Mouse (Mus musculus): ENCODE measurements around the gene Fam122a. TPM values are rescaled to one million over a fixed set of nuclear protein-coding genes. Genes with fewer than 3 reads are reported as not detected.

Fam122a gene
- polyA plus RNA-seq, 1 experiment from 2014 or later, result 58.6 TPM

GRCm38 (mm10) chr19:24499291-24499690 is 22.1 kb upstream of the Fam122a start:
- Histone ChIP-seq H3K9me3 (ENCODE audit: control insufficient read depth, low read length) (no peaks in the 10 kb centered on the region), H3K9ac (ENCODE audit: low read length) (no peak overlapping the region), H3K27ac (ENCODE audit: low read depth, low read length) (no peak overlapping the region), H3K36me3 (ENCODE audit: control insufficient read depth, insufficient read depth, low read length) (no peaks in the 10 kb centered on the region), H3K4me3 (ENCODE audit: low read depth, low read length) (no peak overlapping the region), H3K4me1 (replicated peaks; ENCODE audit: control insufficient read depth, insufficient read depth, low read length) (no peaks in the 10 kb centered on the region), H3K27me3 (ENCODE audit: control insufficient read depth, insufficient read depth, low read length) (no peaks in the 10 kb centered on the region), H3K4me2 (ENCODE audit: low read depth, low read length, severe bottlenecking) (no peak overlapping the region)
- ATAC-seq (replicated peaks; ENCODE audit: low FRiP score), result no peak
- DNase-seq (ENCODE audit: low spot score), result no peak
- WGBS, result 78% methylated on average over 3 of the region's 3 CpGs

- H3K4me1 ChIP-seq (replicated peaks; ENCODE audit: control insufficient read depth, insufficient read depth, low read length), result no peaks in the 10 kb centered on the region
- no peak for DNase-seq (ENCODE audit: low spot score)
- 90% methylated on average over 4 of the region's 4 CpGs for WGBS
- H3K27me3 ChIP-seq (ENCODE audit: control insufficient read depth, insufficient read depth, low read length), result no peaks in the 10 kb centered on the region
- no peaks in the 10 kb centered on the region for H3K9me3 ChIP-seq (ENCODE audit: control insufficient read depth, low read length)
- ATAC-seq (replicated peaks; ENCODE audit: low FRiP score), result no peak
- H3K4me3 ChIP-seq (ENCODE audit: low read depth, low read length), result no peak overlapping the region
- no peaks in the 10 kb centered on the region for H3K36me3 ChIP-seq (ENCODE audit: control insufficient read depth, insufficient read depth, low read length)
- no peak overlapping the region for H3K27ac ChIP-seq (ENCODE audit: low read depth, low read length)
- no peak overlapping the region for H3K4me2 ChIP-seq (ENCODE audit: low read depth, low read length, severe bottlenecking)
- no peak overlapping the region for H3K9ac ChIP-seq (ENCODE audit: low read length)
Measured at GRCm38 (mm10) chr19:24493887-24494286, 16.7 kb upstream of the Fam122a start.

- DNase-seq (ENCODE audit: low spot score) (no peak), ATAC-seq (replicated peaks; ENCODE audit: low FRiP score) (no peak)
- no peaks in the 10 kb centered on the region for H3K27me3 ChIP-seq (ENCODE audit: control insufficient read depth, insufficient read depth, low read length)
- no peak overlapping the region for H3K4me3 ChIP-seq (ENCODE audit: low read depth, low read length)
- H3K36me3 ChIP-seq (ENCODE audit: control insufficient read depth, insufficient read depth, low read length), result no peaks in the 10 kb centered on the region
- no peak overlapping the region for H3K9ac ChIP-seq (ENCODE audit: low read length)
- no peaks in the 10 kb centered on the region for H3K4me1 ChIP-seq (replicated peaks; ENCODE audit: control insufficient read depth, insufficient read depth, low read length)
- no peak overlapping the region for H3K27ac ChIP-seq (ENCODE audit: low read depth, low read length)
- 16% methylated on average over 3 of the region's 3 CpGs for WGBS
- no peak overlapping the region for H3K4me2 ChIP-seq (ENCODE audit: low read depth, low read length, severe bottlenecking)
- H3K9me3 ChIP-seq (ENCODE audit: control insufficient read depth, low read length), result no peaks in the 10 kb centered on the region
Measured at GRCm38 (mm10) chr19:24491824-24492223, 14.7 kb upstream of the Fam122a start.

GRCm38 (mm10) chr19:24490275-24490674 is 13.1 kb upstream of the Fam122a start:
- H3K27ac ChIP-seq (ENCODE audit: low read depth, low read length), result no peak overlapping the region
- no peaks in the 10 kb centered on the region for H3K9me3 ChIP-seq (ENCODE audit: control insufficient read depth, low read length)
- no peaks in the 10 kb centered on the region for H3K27me3 ChIP-seq (ENCODE audit: control insufficient read depth, insufficient read depth, low read length)
- no peaks in the 10 kb centered on the region for H3K36me3 ChIP-seq (ENCODE audit: control insufficient read depth, insufficient read depth, low read length)
- no peaks in the 10 kb centered on the region for H3K4me1 ChIP-seq (replicated peaks; ENCODE audit: control insufficient read depth, insufficient read depth, low read length)
- no peak overlapping the region for H3K9ac ChIP-seq (ENCODE audit: low read length)
- H3K4me3 ChIP-seq (ENCODE audit: low read depth, low read length), result no peak overlapping the region
- no peak for DNase-seq (ENCODE audit: low spot score)
- WGBS, result 77% methylated on average over 5 of the region's 5 CpGs
- ATAC-seq (replicated peaks; ENCODE audit: low FRiP score), result no peak
- no peak overlapping the region for H3K4me2 ChIP-seq (ENCODE audit: low read depth, low read length, severe bottlenecking)

GRCm38 (mm10) chr19:24486433-24487296 is 9.5 kb upstream of the Fam122a start:
- Histone ChIP-seq H3K27me3 (ENCODE audit: control insufficient read depth, insufficient read depth, low read length) (no peaks in the 10 kb centered on the region), H3K36me3 (ENCODE audit: control insufficient read depth, insufficient read depth, low read length) (no peaks in the 10 kb centered on the region), H3K4me2 (ENCODE audit: low read depth, low read length, severe bottlenecking) (no peak overlapping the region), H3K9ac (ENCODE audit: low read length) (no peak overlapping the region), H3K4me1 (replicated peaks; ENCODE audit: control insufficient read depth, insufficient read depth, low read length) (0 out of 2 replicates have a peak, but pooled peaks cover 1% of the 10 kb centered on the region), H3K4me3 (ENCODE audit: low read depth, low read length) (no peak overlapping the region), H3K27ac (ENCODE audit: low read depth, low read length) (no peak overlapping the region), H3K9me3 (ENCODE audit: control insufficient read depth, low read length) (no peaks in the 10 kb centered on the region)
- WGBS, result 79% methylated on average over 8 of the region's 8 CpGs
- ATAC-seq (replicated peaks; ENCODE audit: low FRiP score), result no peak
- DNase-seq (ENCODE audit: low spot score), result no peak

- WGBS, result 20% methylated on average over 4 of the region's 4 CpGs
- DNase-seq (ENCODE audit: low spot score) (no peak), ATAC-seq (replicated peaks; ENCODE audit: low FRiP score) (peak; percentile 66)
- H3K4me1 ChIP-seq (replicated peaks; ENCODE audit: control insufficient read depth, insufficient read depth, low read length), result 0 out of 2 replicates have a peak, but pooled peaks cover 1% of the 10 kb centered on the region
- H3K9ac ChIP-seq (ENCODE audit: low read length), result no peak overlapping the region
- H3K27me3 ChIP-seq (ENCODE audit: control insufficient read depth, insufficient read depth, low read length), result no peaks in the 10 kb centered on the region
- H3K4me2 ChIP-seq (ENCODE audit: low read depth, low read length, severe bottlenecking), result no peak overlapping the region
- H3K27ac ChIP-seq (ENCODE audit: low read depth, low read length), result no peak overlapping the region
- H3K36me3 ChIP-seq (ENCODE audit: control insufficient read depth, insufficient read depth, low read length), result no peaks in the 10 kb centered on the region
- no peaks in the 10 kb centered on the region for H3K9me3 ChIP-seq (ENCODE audit: control insufficient read depth, low read length)
- no peak overlapping the region for H3K4me3 ChIP-seq (ENCODE audit: low read depth, low read length)
Measured at GRCm38 (mm10) chr19:24484612-24485194, 7.5 kb upstream of the Fam122a start.

- Histone ChIP-seq H3K9me3 (ENCODE audit: control insufficient read depth, low read length) (no peaks in the 10 kb centered on the region), H3K4me3 (ENCODE audit: low read depth, low read length) (no peak overlapping the region), H3K27me3 (ENCODE audit: control insufficient read depth, insufficient read depth, low read length) (no peaks in the 10 kb centered on the region), H3K9ac (ENCODE audit: low read length) (no peak overlapping the region), H3K27ac (ENCODE audit: low read depth, low read length) (no peak overlapping the region), H3K4me2 (ENCODE audit: low read depth, low read length, severe bottlenecking) (no peak overlapping the region), H3K4me1 (replicated peaks; ENCODE audit: control insufficient read depth, insufficient read depth, low read length) (0 out of 2 replicates have a peak, but pooled peaks cover 1% of the 10 kb centered on the region), H3K36me3 (ENCODE audit: control insufficient read depth, insufficient read depth, low read length) (no peaks in the 10 kb centered on the region)
- no peak for ATAC-seq (replicated peaks; ENCODE audit: low FRiP score)
- no peak for DNase-seq (ENCODE audit: low spot score)
- 77% methylated on average over 2 of the region's 2 CpGs for WGBS
Measured at GRCm38 (mm10) chr19:24480916-24481315, 3.8 kb upstream of the Fam122a start.

- 3% methylated on average over 11 of the region's 11 CpGs for WGBS
- H3K4me3 ChIP-seq (ENCODE audit: low read depth, low read length), result peak overlapping the region; percentile 79
- no peaks in the 10 kb centered on the region; the same call in 1 of the 2 replicates for H3K36me3 ChIP-seq (ENCODE audit: control insufficient read depth, insufficient read depth, low read length)
- H3K9ac ChIP-seq (ENCODE audit: low read length), result peak overlapping the region; percentile 92
- peak overlapping the region; percentile 92 for H3K4me2 ChIP-seq (ENCODE audit: low read depth, low read length, severe bottlenecking)
- ATAC-seq (replicated peaks; ENCODE audit: low FRiP score) (no peak), DNase-seq (ENCODE audit: low spot score) (no peak)
- no peak overlapping the region for H3K27ac ChIP-seq (ENCODE audit: low read depth, low read length)
- H3K27me3 ChIP-seq (ENCODE audit: control insufficient read depth, insufficient read depth, low read length), result no peaks in the 10 kb centered on the region
- no peaks in the 10 kb centered on the region for H3K9me3 ChIP-seq (ENCODE audit: control insufficient read depth, low read length)
- H3K4me1 ChIP-seq (replicated peaks; ENCODE audit: control insufficient read depth, insufficient read depth, low read length), result peaks cover 2% of the 10 kb centered on the region; the same call in 1 of the 2 replicates
Measured at GRCm38 (mm10) chr19:24476461-24476860, 695 bp downstream of the Fam122a start.
